Mouse (Mus musculus): ENCODE data around the gene Dgki. TPM values are rescaled to one million over a fixed set of nuclear protein-coding genes. Genes with fewer than 3 reads are reported as not detected.

Gene Dgki
- polyA plus RNA-seq, 1 experiment: 2.0 TPM

DNA sequence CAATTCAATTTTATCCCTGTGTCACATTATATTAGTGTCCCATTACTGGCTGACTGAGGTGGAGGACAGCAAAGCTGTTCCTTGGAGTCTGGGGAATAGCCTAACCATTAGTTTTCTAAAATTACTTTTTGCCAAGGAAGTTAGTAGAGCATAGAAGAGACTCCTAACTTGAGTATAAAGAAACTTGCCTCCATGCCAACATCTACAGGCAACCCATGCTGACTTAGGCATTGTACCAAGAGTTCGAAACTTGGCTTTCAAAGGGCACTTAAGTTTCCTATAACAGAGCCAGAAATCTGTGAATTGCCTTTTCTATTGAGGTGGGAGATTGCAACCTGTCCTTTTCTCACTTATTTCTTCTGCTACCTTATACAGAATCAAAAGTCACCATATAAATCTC, 321.8 kb downstream of the Dgki start:
- no peak overlapping the region for H3K27ac ChIP-seq (ENCODE audit: insufficient read depth, low read length)
- H3K36me3 ChIP-seq (ENCODE audit: control insufficient read depth, insufficient read depth, low read length, poor library complexity, severe bottlenecking): no peaks in the 10 kb centered on the region
- H3K9ac ChIP-seq (ENCODE audit: low read depth, poor library complexity, severe bottlenecking): no peak overlapping the region
- no peaks in the 10 kb centered on the region for H3K4me1 ChIP-seq (ENCODE audit: control insufficient read depth, insufficient read depth, low read length)
- TF ChIP-seq EP300 (IDR thresholded peaks at IDR 0.05; ENCODE audit: insufficient read depth, low read depth, low read length): no peak
- TF ChIP-seq CTCF (IDR thresholded peaks at IDR 0.05; ENCODE audit: low read depth, low read length): no peak
- TF ChIP-seq POLR2A (IDR thresholded peaks at IDR 0.05; ENCODE audit: insufficient read depth, low read length): no peak
- no peak overlapping the region for H3K4me3 ChIP-seq (ENCODE audit: low read depth, low read length)
- H3K9me3 ChIP-seq (replicated peaks; ENCODE audit: control insufficient read depth, insufficient read depth, low read length, poor library complexity, severe bottlenecking): no peaks in the 10 kb centered on the region
- no peaks in the 10 kb centered on the region for H3K27me3 ChIP-seq (ENCODE audit: control insufficient read depth, insufficient read depth, low read length, poor library complexity, severe bottlenecking)

DNA sequence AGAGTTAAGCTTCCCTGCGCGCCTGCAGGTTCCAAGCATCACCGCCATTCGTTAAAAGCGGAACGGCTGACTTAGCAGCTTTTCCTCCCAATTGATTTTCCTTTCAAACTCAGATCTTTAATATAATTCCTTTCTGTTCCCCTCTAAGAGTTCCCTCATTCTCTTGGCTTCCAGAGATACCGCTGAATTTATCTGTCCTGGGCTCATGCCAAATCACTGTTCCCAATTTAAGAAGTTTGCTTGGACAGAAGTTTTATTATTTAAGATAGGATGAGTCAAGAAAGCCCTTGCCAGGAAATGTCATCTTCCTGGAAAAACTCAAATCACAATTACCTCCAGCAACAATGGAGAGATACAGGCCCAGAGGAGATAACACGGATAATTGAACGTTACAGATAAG, 326.9 kb downstream of the Dgki start:
- Histone ChIP-seq H3K4me1 (ENCODE audit: control insufficient read depth, insufficient read depth, low read length) (no peaks in the 10 kb centered on the region), H3K27ac (ENCODE audit: insufficient read depth, low read length) (no peak overlapping the region), H3K9me3 (replicated peaks; ENCODE audit: control insufficient read depth, insufficient read depth, low read length, poor library complexity, severe bottlenecking) (no peaks in the 10 kb centered on the region), H3K4me3 (ENCODE audit: low read depth, low read length) (no peak overlapping the region), H3K9ac (ENCODE audit: low read depth, poor library complexity, severe bottlenecking) (no peak overlapping the region), H3K27me3 (ENCODE audit: control insufficient read depth, insufficient read depth, low read length, poor library complexity, severe bottlenecking) (no peaks in the 10 kb centered on the region), H3K36me3 (ENCODE audit: control insufficient read depth, insufficient read depth, low read length, poor library complexity, severe bottlenecking) (no peaks in the 10 kb centered on the region)
- TF ChIP-seq CTCF (IDR thresholded peaks at IDR 0.05; ENCODE audit: low read depth, low read length) (no peak), EP300 (IDR thresholded peaks at IDR 0.05; ENCODE audit: insufficient read depth, low read depth, low read length) (no peak)

DNA sequence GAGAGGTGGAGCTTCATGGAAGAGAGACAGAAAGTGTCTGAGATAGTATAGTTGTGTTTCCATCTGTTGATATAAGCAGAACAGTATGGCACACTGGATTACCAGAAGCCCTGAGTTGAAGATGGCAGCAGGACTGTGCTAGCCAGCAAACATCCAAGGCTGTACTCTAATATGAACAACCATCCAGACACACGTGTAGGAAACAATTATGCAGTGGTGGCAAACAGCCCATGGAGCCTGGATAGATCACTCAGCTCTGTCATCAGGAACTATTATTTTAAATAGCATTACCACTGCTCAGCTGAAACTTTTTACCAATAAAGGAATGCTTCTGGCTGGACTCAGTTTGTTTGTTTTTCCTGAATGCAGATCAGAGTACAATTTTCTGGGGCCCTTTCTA, 327.5 kb downstream of the Dgki start:
- no peak overlapping the region for H3K4me3 ChIP-seq (ENCODE audit: low read depth, low read length)
- no peak overlapping the region for H3K27ac ChIP-seq (ENCODE audit: insufficient read depth, low read length)
- TF ChIP-seq EP300 (IDR thresholded peaks at IDR 0.05; ENCODE audit: insufficient read depth, low read depth, low read length) (no peak), POLR2A (IDR thresholded peaks at IDR 0.05; ENCODE audit: insufficient read depth, low read length) (no peak), CTCF (IDR thresholded peaks at IDR 0.05; ENCODE audit: low read depth, low read length) (no peak)
- H3K4me1 ChIP-seq (ENCODE audit: control insufficient read depth, insufficient read depth, low read length): no peaks in the 10 kb centered on the region
- H3K9me3 ChIP-seq (replicated peaks; ENCODE audit: control insufficient read depth, insufficient read depth, low read length, poor library complexity, severe bottlenecking): no peaks in the 10 kb centered on the region
- no peaks in the 10 kb centered on the region for H3K36me3 ChIP-seq (ENCODE audit: control insufficient read depth, insufficient read depth, low read length, poor library complexity, severe bottlenecking)
- H3K27me3 ChIP-seq (ENCODE audit: control insufficient read depth, insufficient read depth, low read length, poor library complexity, severe bottlenecking): no peaks in the 10 kb centered on the region
- H3K9ac ChIP-seq (ENCODE audit: low read depth, poor library complexity, severe bottlenecking): no peak overlapping the region

DNA sequence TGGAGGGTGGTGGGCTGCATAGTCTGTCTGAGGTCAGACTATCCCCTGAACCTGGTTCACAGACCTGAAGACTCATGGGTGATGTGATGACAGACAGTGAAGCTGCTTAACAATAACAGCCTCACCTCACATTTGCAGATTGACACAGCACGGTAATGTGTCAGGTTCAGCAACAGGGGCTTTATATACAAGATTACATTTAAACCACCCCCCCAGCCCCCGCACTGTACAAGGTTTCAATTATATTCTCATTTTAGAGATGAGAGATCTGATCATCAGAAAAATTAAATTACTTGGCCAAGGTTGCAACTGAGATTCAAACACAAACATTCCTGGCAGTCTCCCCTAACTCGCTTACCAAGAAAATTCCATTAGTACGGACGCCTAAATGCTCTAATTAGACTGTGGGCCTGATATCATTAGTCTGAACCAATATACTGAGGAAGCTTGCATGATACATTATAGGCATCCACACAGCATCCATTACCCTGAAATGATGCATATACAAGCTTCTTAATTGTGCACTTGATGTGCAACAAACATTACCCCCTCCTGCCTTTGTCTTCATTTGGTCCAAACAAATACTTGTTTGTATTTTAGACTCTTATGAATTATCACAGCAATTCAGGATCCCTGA, 330.6 kb downstream of the Dgki start:
- no peak overlapping the region for H3K4me3 ChIP-seq (ENCODE audit: low read depth, low read length)
- H3K27ac ChIP-seq (ENCODE audit: insufficient read depth, low read length): no peak overlapping the region

DNA sequence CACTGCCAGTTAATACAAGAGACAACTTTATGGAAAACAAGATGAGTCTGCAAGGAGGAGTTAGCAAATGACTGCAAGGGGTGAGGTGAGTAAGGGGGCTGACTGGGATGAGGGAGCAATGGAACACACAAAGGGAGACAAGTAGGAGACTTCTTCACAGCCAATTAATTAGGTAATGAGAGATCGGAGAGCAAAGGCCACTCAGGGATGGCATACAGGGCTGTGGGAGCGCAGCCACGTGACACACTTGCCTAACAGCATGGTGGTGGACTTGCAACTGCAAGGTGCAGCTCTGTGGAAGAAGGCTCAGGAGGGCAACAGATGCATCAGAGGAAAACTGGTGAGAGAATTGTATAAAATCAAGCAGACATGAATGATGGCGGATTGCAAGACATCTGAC, 339.3 kb downstream of the Dgki start:
- H3K4me3 ChIP-seq (ENCODE audit: low read depth, low read length): no peak overlapping the region
- no peaks in the 10 kb centered on the region for H3K27me3 ChIP-seq (ENCODE audit: control insufficient read depth, insufficient read depth, low read length, poor library complexity, severe bottlenecking)
- no peaks in the 10 kb centered on the region for H3K9me3 ChIP-seq (replicated peaks; ENCODE audit: control insufficient read depth, insufficient read depth, low read length, poor library complexity, severe bottlenecking)
- no peak overlapping the region for H3K9ac ChIP-seq (ENCODE audit: low read depth, poor library complexity, severe bottlenecking)
- H3K4me1 ChIP-seq (ENCODE audit: control insufficient read depth, insufficient read depth, low read length): no peaks in the 10 kb centered on the region
- no peaks in the 10 kb centered on the region for H3K36me3 ChIP-seq (ENCODE audit: control insufficient read depth, insufficient read depth, low read length, poor library complexity, severe bottlenecking)
- H3K27ac ChIP-seq (ENCODE audit: insufficient read depth, low read length): no peak overlapping the region
- no peak for TF ChIP-seq CTCF (IDR thresholded peaks at IDR 0.05; ENCODE audit: low read depth, low read length)

More for the DNA sequence above, 330.6 kb downstream of the Dgki start:
- Histone ChIP-seq H3K9ac (ENCODE audit: low read depth, poor library complexity, severe bottlenecking) (no peak overlapping the region), H3K36me3 (ENCODE audit: control insufficient read depth, insufficient read depth, low read length, poor library complexity, severe bottlenecking) (no peaks in the 10 kb centered on the region), H3K9me3 (replicated peaks; ENCODE audit: control insufficient read depth, insufficient read depth, low read length, poor library complexity, severe bottlenecking) (no peaks in the 10 kb centered on the region), H3K4me1 (ENCODE audit: control insufficient read depth, insufficient read depth, low read length) (no peaks in the 10 kb centered on the region), H3K27me3 (ENCODE audit: control insufficient read depth, insufficient read depth, low read length, poor library complexity, severe bottlenecking) (no peaks in the 10 kb centered on the region)
- no peak for TF ChIP-seq CTCF (IDR thresholded peaks at IDR 0.05; ENCODE audit: low read depth, low read length)
- TF ChIP-seq EP300 (IDR thresholded peaks at IDR 0.05; ENCODE audit: insufficient read depth, low read depth, low read length): no peak
- TF ChIP-seq POLR2A (IDR thresholded peaks at IDR 0.05; ENCODE audit: insufficient read depth, low read length): no peak

DNA sequence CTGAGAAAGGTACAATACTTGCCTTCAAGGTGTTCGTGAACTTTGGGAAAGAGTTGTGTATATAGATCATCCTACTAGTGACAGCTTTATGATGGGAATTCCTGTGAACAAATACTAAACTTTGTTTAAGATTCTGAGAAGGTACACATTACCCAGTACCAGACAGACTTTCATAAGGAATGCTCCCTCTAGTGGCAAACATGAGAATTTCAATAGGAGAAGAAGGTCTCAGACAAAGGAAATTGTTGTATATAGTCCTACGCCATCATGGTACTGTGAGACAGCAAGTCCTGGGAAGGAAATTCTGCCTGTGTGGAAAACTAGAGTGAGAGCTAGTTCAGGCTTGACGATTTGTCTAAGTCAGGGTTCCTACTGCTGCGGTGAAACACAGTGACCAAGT, 344.7 kb downstream of the Dgki start:
- Histone ChIP-seq H3K36me3 (ENCODE audit: control insufficient read depth, insufficient read depth, low read length, poor library complexity, severe bottlenecking) (no peaks in the 10 kb centered on the region), H3K4me1 (ENCODE audit: control insufficient read depth, insufficient read depth, low read length) (no peaks in the 10 kb centered on the region), H3K9ac (ENCODE audit: low read depth, poor library complexity, severe bottlenecking) (no peak overlapping the region), H3K4me3 (ENCODE audit: low read depth, low read length) (no peak overlapping the region), H3K27me3 (ENCODE audit: control insufficient read depth, insufficient read depth, low read length, poor library complexity, severe bottlenecking) (no peaks in the 10 kb centered on the region), H3K9me3 (replicated peaks; ENCODE audit: control insufficient read depth, insufficient read depth, low read length, poor library complexity, severe bottlenecking) (no peaks in the 10 kb centered on the region), H3K27ac (ENCODE audit: insufficient read depth, low read length) (no peak overlapping the region)
- TF ChIP-seq CTCF (IDR thresholded peaks at IDR 0.05; ENCODE audit: low read depth, low read length) (peak; percentile 5), EP300 (IDR thresholded peaks at IDR 0.05; ENCODE audit: insufficient read depth, low read depth, low read length) (no peak), POLR2A (IDR thresholded peaks at IDR 0.05; ENCODE audit: insufficient read depth, low read length) (no peak)
